Mouse (Mus musculus) small intestine, adult 2 months (tissue): ENCODE measurements at regions not wholly inside any gene's neighbourhood (a gene's known extent, or its start where the extent isn't known, plus 50 kb on each side); places are given as distances from the start of the nearest gene placed in this dataset.

Source experiments
- H3K27ac ChIP-seq: fragments of 200-500 bp; 2 replicates; pipeline ENCODE4 v1.5.1; 2012; ENCODE audit warnings: low read depth, low read length, control low read depth, inconsistent platforms; ENCODE audit not compliant: insufficient read depth
- H3K27me3 ChIP-seq: fragments of 200-500 bp; 2 replicates; pipeline ENCODE4 v1.6.1; 2012; ENCODE audit warnings: mild to moderate bottlenecking, moderate library complexity, low read length, inconsistent platforms; ENCODE audit not compliant: control insufficient read depth, insufficient read depth
- H3K36me3 ChIP-seq: fragments of 200-500 bp; 2 replicates; pipeline ENCODE4 v1.6.1; 2012; ENCODE audit warnings: mild to moderate bottlenecking, low read length, control low read depth, inconsistent platforms; ENCODE audit not compliant: control insufficient read depth, insufficient read depth
- H3K4me1 ChIP-seq: fragments of 200-500 bp; 2 replicates; pipeline ENCODE4 v1.6.1; 2012; ENCODE audit warnings: low read length, inconsistent platforms, mixed read lengths; ENCODE audit not compliant: control insufficient read depth, insufficient read depth, insufficient read length
- H3K4me3 ChIP-seq: fragments of 200-500 bp; 2 replicates; pipeline ENCODE4 v1.5.1; 2012; ENCODE audit warnings: low read depth, mild to moderate bottlenecking, control low read depth, inconsistent platforms, low read length, moderate library complexity
- CTCF ChIP-seq: fragments of 200-500 bp; IDR thresholded peaks from 2 replicates; pipeline ENCODE4 v1.5.1; 2012; ENCODE audit warnings: low read depth, mild to moderate bottlenecking, control low read depth, inconsistent platforms, low read length, moderate library complexity, mixed read lengths; ENCODE audit not compliant: insufficient replicate concordance, insufficient read length; ENCODE audit errors: extremely low read depth
- POLR2A ChIP-seq: fragments of 200-500 bp; IDR thresholded peaks from 2 replicates; pipeline ENCODE4 v1.6.1; 2012; ENCODE audit warnings: low read depth, mild to moderate bottlenecking, control low read depth, inconsistent platforms, low read length, moderate library complexity
- WGBS: fragments of 180-500 bp; shearing (Covaris S2); methylation state at CpG from one replicate; pipeline ENCODE4 v1.1.7; 2018; 5-methylcytosine and 5-hydroxymethylcytosine counted together

GRCm38 (mm10) chr16:29706996-29707395, 127.9 kb downstream of the Opa1 start:
- Histone ChIP-seq H3K4me3 (no peak overlapping the region), H3K4me1 (no peaks in the 10 kb centered on the region), H3K36me3 (no peaks in the 10 kb centered on the region), H3K27me3 (no peaks in the 10 kb centered on the region), H3K27ac (no peak overlapping the region)
- 98% methylated on average over 4 of the region's 4 CpGs for WGBS
- TF ChIP-seq CTCF (no peak), POLR2A (no peak)

- no peaks in the 10 kb centered on the region for H3K36me3 ChIP-seq
- H3K27ac ChIP-seq: no peak overlapping the region
- no peaks in the 10 kb centered on the region for H3K4me1 ChIP-seq
- 94% methylated on average over 11 of the region's 11 CpGs for WGBS
- TF ChIP-seq CTCF (no peak), POLR2A (no peak)
- no peak overlapping the region for H3K4me3 ChIP-seq
- no peaks in the 10 kb centered on the region for H3K27me3 ChIP-seq
These were observed 128.5 kb downstream of the Opa1 start for GRCm38 (mm10) chr16:29707656-29708055.

- 83% methylated on average over 4 of the region's 4 CpGs for WGBS
- no peak overlapping the region for H3K27ac ChIP-seq
- H3K4me1 ChIP-seq: no peaks in the 10 kb centered on the region
- no peaks in the 10 kb centered on the region for H3K36me3 ChIP-seq
- H3K27me3 ChIP-seq: no peaks in the 10 kb centered on the region
- no peak overlapping the region for H3K4me3 ChIP-seq
- no peak for TF ChIP-seq CTCF
- TF ChIP-seq POLR2A: no peak
These were observed 129.9 kb downstream of the Opa1 start for GRCm38 (mm10) chr16:29709072-29709471.

GRCm38 (mm10) chr16:29711386-29711785, 132.3 kb downstream of the Opa1 start:
- no peak overlapping the region for H3K4me3 ChIP-seq
- H3K27ac ChIP-seq: no peak overlapping the region
- TF ChIP-seq POLR2A (no peak), CTCF (no peak)
- H3K36me3 ChIP-seq: no peaks in the 10 kb centered on the region
- H3K4me1 ChIP-seq: no peaks in the 10 kb centered on the region
- no peaks in the 10 kb centered on the region for H3K27me3 ChIP-seq

GRCm38 (mm10) chr16:29711912-29712681, 133.0 kb downstream of the Opa1 start:
- Histone ChIP-seq H3K27me3 (no peaks in the 10 kb centered on the region), H3K27ac (0 out of 2 replicates have a peak overlapping the region, but pooled peaks have one; percentile 3), H3K36me3 (no peaks in the 10 kb centered on the region), H3K4me3 (no peak overlapping the region), H3K4me1 (no peaks in the 10 kb centered on the region)
- 78% methylated on average over 12 of the region's 12 CpGs for WGBS
- TF ChIP-seq CTCF (no peak), POLR2A (no peak)

- Histone ChIP-seq H3K27ac (no peak overlapping the region), H3K4me1 (no peaks in the 10 kb centered on the region; the same call in 1 of the 2 replicates), H3K36me3 (no peaks in the 10 kb centered on the region), H3K4me3 (no peak overlapping the region), H3K27me3 (no peaks in the 10 kb centered on the region)
- TF ChIP-seq CTCF: no peak
- no peak for TF ChIP-seq POLR2A
- 72% methylated on average over 10 of the region's 10 CpGs for WGBS
These were observed 135.5 kb downstream of the Opa1 start for GRCm38 (mm10) chr16:29714612-29715127.

GRCm38 (mm10) chr16:29718965-29719364, 139.8 kb downstream of the Opa1 start:
- H3K4me1 ChIP-seq: no peaks in the 10 kb centered on the region; the same call in 1 of the 2 replicates
- no peak overlapping the region for H3K27ac ChIP-seq
- no peak for TF ChIP-seq CTCF
- TF ChIP-seq POLR2A: no peak
- H3K27me3 ChIP-seq: no peaks in the 10 kb centered on the region
- WGBS: 37% methylated on average over 10 of the region's 10 CpGs
- no peak overlapping the region for H3K4me3 ChIP-seq
- H3K36me3 ChIP-seq: no peaks in the 10 kb centered on the region
